Mouse (Mus musculus): ENCODE data around the gene Rtf2. TPM values are rescaled to one million over a fixed set of nuclear protein-coding genes. Genes with fewer than 3 reads are reported as not detected.

Gene Rtf2
- polyA plus RNA-seq, 1 experiment from 2014 or later, result 73.2 TPM

GRCm38 (mm10) chr2:172466427-172467132 is 26.2 kb downstream of the Rtf2 start:
- H3K4me3 ChIP-seq (replicated peaks; ENCODE audit: low read depth, low read length), result no peak overlapping the region
- peaks cover 32% of the 10 kb centered on the region for H3K36me3 ChIP-seq (ENCODE audit: insufficient read depth, low read length)
- ATAC-seq (replicated peaks; ENCODE audit: low FRiP score, low read depth) (no peak), DNase-seq (ENCODE audit: low spot score) (no peak)
- TF ChIP-seq CTCF (IDR thresholded peaks at IDR 0.05; ENCODE audit: low read depth), result no peak
- H3K4me1 ChIP-seq (replicated peaks; ENCODE audit: insufficient read depth, low read length), result no peaks in the 10 kb centered on the region
- H3K27me3 ChIP-seq (ENCODE audit: insufficient read depth, low read length), result no peaks in the 10 kb centered on the region
- no peak overlapping the region for H3K27ac ChIP-seq
- 91% methylated on average over 11 of the region's 11 CpGs for WGBS
- H3K9me3 ChIP-seq (replicated peaks; ENCODE audit: low read length), result no peaks in the 10 kb centered on the region
- no peak overlapping the region for H3K4me2 ChIP-seq (ENCODE audit: low read length)
- no peak overlapping the region for H3K9ac ChIP-seq (ENCODE audit: low read depth, low read length)

- DNase-seq (ENCODE audit: low spot score), result no peak
- TF ChIP-seq CTCF (IDR thresholded peaks at IDR 0.05; ENCODE audit: low read depth), result no peak
- no peak overlapping the region for H3K27ac ChIP-seq
- no peaks in the 10 kb centered on the region for H3K4me1 ChIP-seq (replicated peaks; ENCODE audit: insufficient read depth, low read length)
- H3K27me3 ChIP-seq (ENCODE audit: insufficient read depth, low read length), result no peaks in the 10 kb centered on the region
- no peak for ATAC-seq (replicated peaks; ENCODE audit: low FRiP score, low read depth)
- no peaks in the 10 kb centered on the region for H3K9me3 ChIP-seq (replicated peaks; ENCODE audit: low read length)
- WGBS, result 96% methylated on average over 5 of the region's 5 CpGs
- no peak overlapping the region for H3K4me3 ChIP-seq (replicated peaks; ENCODE audit: low read depth, low read length)
- no peak overlapping the region for H3K4me2 ChIP-seq (ENCODE audit: low read length)
- H3K9ac ChIP-seq (ENCODE audit: low read depth, low read length), result no peak overlapping the region
- H3K36me3 ChIP-seq (ENCODE audit: insufficient read depth, low read length), result peaks cover 30% of the 10 kb centered on the region
Measured at GRCm38 (mm10) chr2:172467206-172467605, 26.9 kb downstream of the Rtf2 start.

DNA sequence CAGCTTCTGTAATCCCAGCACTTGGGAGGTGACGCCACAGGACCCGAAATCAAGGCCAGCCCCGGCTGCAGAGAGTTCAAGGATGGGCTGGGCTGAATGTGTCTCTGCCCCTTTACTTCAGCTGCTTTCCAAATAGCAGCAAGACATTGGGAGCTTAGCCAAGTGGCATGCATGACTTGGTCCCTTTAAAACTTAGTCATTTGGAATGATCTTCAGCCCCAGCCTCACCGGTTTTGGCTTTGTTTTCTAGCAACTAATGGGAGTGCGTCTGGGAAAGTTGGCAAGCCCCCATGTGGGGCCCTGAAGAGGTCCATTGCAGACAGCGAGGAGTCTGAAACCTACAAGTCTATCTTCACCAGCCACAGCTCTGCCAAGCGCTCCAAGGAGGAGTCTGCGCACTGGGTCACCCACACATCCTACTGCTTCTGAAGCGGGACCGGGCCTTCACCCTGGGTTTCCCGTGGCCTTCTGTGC is 28.0 kb downstream of the Rtf2 start:
- no peaks in the 10 kb centered on the region for H3K27me3 ChIP-seq (ENCODE audit: insufficient read depth, low read length)
- DNase-seq (ENCODE audit: low spot score) (no peak), ATAC-seq (replicated peaks; ENCODE audit: low FRiP score, low read depth) (no peak)
- no peak overlapping the region for H3K9ac ChIP-seq (ENCODE audit: low read depth, low read length)
- H3K4me3 ChIP-seq (replicated peaks; ENCODE audit: low read depth, low read length), result no peak overlapping the region
- WGBS, result 88% methylated on average over 11 of the region's 11 CpGs
- no peaks in the 10 kb centered on the region for H3K9me3 ChIP-seq (replicated peaks; ENCODE audit: low read length)
- H3K27ac ChIP-seq, result no peak overlapping the region
- H3K4me2 ChIP-seq (ENCODE audit: low read length), result no peak overlapping the region
- TF ChIP-seq CTCF (IDR thresholded peaks at IDR 0.05; ENCODE audit: low read depth), result no peak
- no peaks in the 10 kb centered on the region; the same call in 1 of the 2 replicates for H3K4me1 ChIP-seq (replicated peaks; ENCODE audit: insufficient read depth, low read length)
- peaks cover 30% of the 10 kb centered on the region for H3K36me3 ChIP-seq (ENCODE audit: insufficient read depth, low read length)

DNA sequence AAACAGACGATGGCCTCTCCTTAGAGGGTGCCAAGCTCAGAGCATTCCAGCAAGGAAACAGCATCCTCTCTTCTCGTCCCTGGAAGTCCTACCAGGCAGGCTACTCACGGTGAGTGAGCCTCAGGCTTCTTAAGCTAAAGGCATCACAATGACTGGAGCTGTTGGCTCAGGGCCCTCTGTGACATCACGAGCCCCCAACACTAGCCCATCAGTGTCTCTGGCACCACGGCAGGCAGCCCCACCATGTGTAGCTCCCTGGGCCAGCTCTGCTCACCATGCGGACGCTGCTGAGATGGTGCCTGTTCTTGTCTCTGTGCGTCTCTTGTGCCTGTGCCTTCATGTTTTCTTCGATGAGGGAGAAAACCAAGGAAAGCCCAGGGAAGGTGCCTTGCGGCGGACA is 32.0 kb downstream of the Rtf2 start, which contains the start of gene Fam209:
Fam209 (plus strand) TSS at position 203 of the 400 bp plus-strand sequence.
- no peak within 1 kb of the TSS for H3K4me2 ChIP-seq (ENCODE audit: low read length)
- no peak within 1 kb of the TSS for H3K27ac ChIP-seq
- H3K4me3 ChIP-seq (replicated peaks; ENCODE audit: low read depth, low read length), result no peak within 1 kb of the TSS
- H3K27me3 ChIP-seq (ENCODE audit: insufficient read depth, low read length), result no peaks in the 10 kb centered on the region
- no peak within 1 kb of the TSS for H3K9ac ChIP-seq (ENCODE audit: low read depth, low read length)
- no peaks in the 10 kb centered on the region for H3K9me3 ChIP-seq (replicated peaks; ENCODE audit: low read length)
- DNase-seq (ENCODE audit: low spot score) (no peak), ATAC-seq (replicated peaks; ENCODE audit: low FRiP score, low read depth) (no peak)
- H3K36me3 ChIP-seq (ENCODE audit: insufficient read depth, low read length), result peaks cover 18% of the 10 kb centered on the region
- H3K4me1 ChIP-seq (replicated peaks; ENCODE audit: insufficient read depth, low read length), result no peaks in the 10 kb centered on the region; the same call in 1 of the 2 replicates
- 93% methylated on average over 11 of the region's 11 CpGs for WGBS
- no peak for TF ChIP-seq CTCF (IDR thresholded peaks at IDR 0.05; ENCODE audit: low read depth)

DNA sequence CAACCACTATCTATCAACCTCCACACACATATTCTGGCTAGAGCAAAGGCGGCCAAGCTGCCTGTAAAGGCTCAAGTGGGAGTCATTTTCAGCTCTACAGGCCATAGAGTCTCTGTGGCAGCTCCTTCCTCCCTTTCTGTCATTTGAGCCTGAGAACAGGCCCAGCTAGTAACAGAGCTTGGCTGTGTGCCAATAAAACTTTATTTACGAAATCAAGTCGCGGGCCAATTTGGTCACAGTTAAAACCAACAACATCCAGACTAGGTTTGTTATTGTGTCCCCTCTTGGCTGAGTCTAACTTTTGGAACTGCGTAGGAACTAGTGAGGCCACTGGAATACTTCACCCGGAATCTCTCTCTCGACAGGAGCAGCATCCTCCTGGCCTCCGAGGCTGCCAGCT is 33.2 kb downstream of the Rtf2 start:
- no peak for TF ChIP-seq CTCF (IDR thresholded peaks at IDR 0.05; ENCODE audit: low read depth)
- Histone ChIP-seq H3K4me1 (replicated peaks; ENCODE audit: insufficient read depth, low read length) (no peaks in the 10 kb centered on the region; the same call in 1 of the 2 replicates), H3K4me2 (ENCODE audit: low read length) (no peak overlapping the region), H3K27ac (no peak overlapping the region), H3K9me3 (replicated peaks; ENCODE audit: low read length) (no peaks in the 10 kb centered on the region), H3K36me3 (ENCODE audit: insufficient read depth, low read length) (0 out of 2 replicates have a peak, but pooled peaks cover 7% of the 10 kb centered on the region), H3K9ac (ENCODE audit: low read depth, low read length) (no peak overlapping the region), H3K4me3 (replicated peaks; ENCODE audit: low read depth, low read length) (no peak overlapping the region), H3K27me3 (ENCODE audit: insufficient read depth, low read length) (no peaks in the 10 kb centered on the region)
- peak; percentile 76 for DNase-seq (ENCODE audit: low spot score)
- ATAC-seq (replicated peaks; ENCODE audit: low FRiP score, low read depth), result no peak
- WGBS, result 39% methylated on average over 8 of the region's 8 CpGs

DNA sequence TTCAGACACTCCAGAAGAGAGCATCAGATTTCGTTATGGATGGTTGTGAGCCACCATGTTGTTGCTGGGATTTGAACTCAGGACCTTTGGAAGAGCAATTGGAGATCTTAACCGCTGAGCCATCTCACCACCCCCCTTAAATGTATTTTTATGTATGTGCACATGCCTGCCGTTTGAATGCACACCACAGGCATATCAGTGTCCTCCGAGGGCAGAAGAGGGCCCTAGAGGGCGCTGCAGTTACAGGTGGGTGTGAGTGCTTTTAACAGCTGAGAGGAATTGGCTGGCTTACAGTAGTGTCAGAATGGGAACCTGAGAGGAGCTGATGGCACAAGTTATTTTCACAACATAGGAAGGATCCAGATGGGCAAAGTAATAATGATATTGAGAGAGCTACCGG is 34.6 kb downstream of the Rtf2 start:
- no peak overlapping the region for H3K9ac ChIP-seq (ENCODE audit: low read depth, low read length)
- no peak overlapping the region for H3K27ac ChIP-seq
- DNase-seq (ENCODE audit: low spot score) (peak; percentile 39), ATAC-seq (replicated peaks; ENCODE audit: low FRiP score, low read depth) (no peak)
- H3K36me3 ChIP-seq (ENCODE audit: insufficient read depth, low read length), result no peaks in the 10 kb centered on the region
- peak; percentile 60 for TF ChIP-seq CTCF (IDR thresholded peaks at IDR 0.05; ENCODE audit: low read depth)
- no peak overlapping the region for H3K4me3 ChIP-seq (replicated peaks; ENCODE audit: low read depth, low read length)
- H3K4me1 ChIP-seq (replicated peaks; ENCODE audit: insufficient read depth, low read length), result no peaks in the 10 kb centered on the region; the same call in 1 of the 2 replicates
- H3K9me3 ChIP-seq (replicated peaks; ENCODE audit: low read length), result no peaks in the 10 kb centered on the region
- H3K27me3 ChIP-seq (ENCODE audit: insufficient read depth, low read length), result no peaks in the 10 kb centered on the region
- H3K4me2 ChIP-seq (ENCODE audit: low read length), result no peak overlapping the region
- 36% methylated on average over 6 of the region's 6 CpGs for WGBS

All from kidney, postnatal 0 days (tissue).